Mouse (Mus musculus) cerebellum, adult 8-10 months (tissue): ENCODE data around the gene Sema3b.
"Not testable (repeated sequence)": the region's sequence is repeated elsewhere in the genome, so short reads cannot be mapped to it uniquely, and the experiment has no call there.

ENCODE experiments used
- DNase-seq: peaks from one replicate; pipeline ENCODE4 v3.0.0; 2022

Sema3b gene

DNA sequence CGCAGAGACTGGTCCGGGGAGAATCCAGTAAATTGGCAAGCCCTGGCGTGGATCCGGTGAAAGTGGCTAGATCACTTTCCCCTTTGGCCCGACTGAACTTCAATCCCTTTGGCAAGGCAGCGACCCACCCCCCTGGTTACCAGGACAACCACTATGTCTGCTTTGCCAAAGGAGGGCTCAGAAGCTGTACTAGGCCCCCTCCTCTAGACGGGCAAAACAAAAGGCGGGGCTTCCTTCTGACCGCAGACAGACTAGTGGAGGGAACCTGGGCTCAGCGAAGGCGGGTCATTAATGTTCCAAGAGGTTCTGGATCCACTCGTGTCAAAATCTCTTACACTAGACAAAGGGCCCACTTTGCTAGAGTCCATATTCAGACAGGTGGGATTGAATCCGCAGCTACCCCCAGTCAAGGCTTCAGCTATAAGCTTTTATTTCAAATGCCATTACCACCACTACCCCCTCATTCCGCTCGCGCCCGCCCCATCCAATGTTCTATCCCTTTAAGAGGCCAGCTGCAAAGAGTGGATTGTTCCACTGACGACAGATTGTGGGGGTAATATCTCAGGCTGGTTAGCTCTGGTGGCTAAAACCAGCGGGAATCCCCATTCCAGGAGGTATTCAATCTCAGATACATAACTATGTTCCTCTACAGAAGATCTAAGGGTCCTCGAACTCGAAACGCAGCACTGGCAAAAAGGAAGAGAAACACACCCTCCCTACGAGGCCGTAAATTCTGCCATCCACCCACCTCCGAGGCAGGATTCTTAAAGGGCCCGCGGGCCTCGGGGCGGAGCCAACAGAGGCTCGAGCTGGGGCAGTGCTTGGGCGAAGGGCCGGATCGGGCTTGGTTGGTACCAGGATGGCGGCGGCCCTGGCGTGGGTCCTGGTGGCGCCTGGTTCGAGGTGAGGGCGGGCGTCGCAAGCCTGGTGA is 40.4 kb downstream of the Sema3b start:
- DNase-seq: peak; percentile 77

DNA sequence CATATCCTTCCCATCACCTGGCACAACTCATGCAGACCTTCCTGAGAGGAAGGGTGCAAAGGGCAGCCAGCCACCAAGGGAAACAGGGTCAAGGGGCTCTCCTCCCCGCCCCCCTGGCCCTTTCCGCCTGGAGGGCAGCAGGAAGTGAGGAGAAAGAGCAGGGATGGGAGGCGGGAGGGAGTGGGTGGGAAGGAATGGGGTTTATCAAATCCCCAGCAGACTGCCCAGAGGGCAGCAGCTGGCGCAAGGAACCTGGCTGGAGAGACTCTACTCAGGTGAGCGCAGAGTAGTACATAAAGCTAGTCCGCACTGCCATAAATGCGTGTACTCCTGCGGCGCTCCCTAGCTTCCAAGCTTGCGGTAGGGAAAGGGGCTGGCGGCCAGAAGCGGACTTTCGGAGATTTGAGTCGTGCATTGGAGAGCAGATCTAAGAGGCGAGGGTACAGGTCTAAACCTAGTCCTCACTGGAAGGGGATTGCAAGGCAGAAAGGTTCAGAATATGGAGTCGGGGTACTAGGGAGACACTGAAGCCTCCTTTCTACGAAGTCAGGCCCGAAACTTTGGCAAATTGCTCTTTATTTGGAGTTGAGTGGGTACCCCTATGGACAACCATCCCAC is 41.2 kb downstream of the Sema3b start, which contains the start of gene Hyal2:
Gene Hyal2, plus strand, starts transcription at position 244 of the 618 bp plus-strand sequence.
- DNase-seq: no peak

DNA sequence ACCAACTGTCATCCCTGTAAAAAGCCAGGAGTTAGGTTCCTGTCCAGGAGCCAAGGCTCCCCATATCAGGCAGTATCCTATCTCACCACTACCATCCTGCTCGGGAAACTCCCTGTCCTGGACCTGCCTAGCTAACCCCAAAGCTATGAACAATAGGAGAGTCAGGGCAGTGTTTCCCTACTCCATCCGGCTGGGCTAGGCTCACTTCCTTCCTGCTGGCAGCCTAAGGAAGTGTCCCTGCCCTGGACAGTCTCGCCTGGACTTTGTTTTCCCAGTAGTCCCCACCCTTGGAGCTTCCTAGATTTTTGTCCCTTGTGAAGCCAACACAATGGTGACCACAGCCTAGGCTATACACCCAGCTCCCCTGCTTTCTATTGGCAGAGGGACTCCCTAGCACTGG is 42.2 kb downstream of the Sema3b start:
- no peak for DNase-seq

DNA sequence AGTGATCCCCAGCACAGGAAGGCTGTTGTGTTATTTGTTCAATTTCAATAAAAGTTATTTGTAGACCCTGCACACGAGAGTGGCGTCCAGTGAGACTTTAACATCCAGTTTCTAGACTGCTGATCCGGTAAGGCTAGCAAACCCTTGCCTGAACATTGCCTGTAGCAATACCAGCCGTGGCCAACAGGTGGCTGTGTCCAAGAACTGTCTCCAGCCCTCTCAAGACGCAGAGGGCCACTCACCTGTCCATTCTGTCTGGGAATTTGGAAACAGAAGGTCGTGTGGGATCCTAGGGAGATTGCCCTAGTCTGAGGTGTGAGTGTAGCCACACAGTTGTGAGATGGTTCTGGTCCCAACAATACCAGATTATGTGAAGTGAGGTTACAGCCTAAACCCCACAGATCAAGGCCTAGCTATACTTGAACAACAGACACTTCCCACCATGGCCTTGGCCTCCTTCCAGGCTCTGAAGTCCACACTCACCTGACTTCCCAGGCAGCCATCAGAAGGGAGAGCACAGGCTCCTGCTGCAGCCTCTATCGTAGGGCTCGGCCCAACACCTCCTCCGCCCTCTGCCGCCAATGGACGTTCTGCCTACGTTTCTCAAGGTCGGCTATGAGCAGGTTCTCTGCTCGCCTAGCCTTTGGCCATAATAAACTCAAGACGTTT is 42.9 kb downstream of the Sema3b start:
- peak; percentile 74 for DNase-seq

DNA sequence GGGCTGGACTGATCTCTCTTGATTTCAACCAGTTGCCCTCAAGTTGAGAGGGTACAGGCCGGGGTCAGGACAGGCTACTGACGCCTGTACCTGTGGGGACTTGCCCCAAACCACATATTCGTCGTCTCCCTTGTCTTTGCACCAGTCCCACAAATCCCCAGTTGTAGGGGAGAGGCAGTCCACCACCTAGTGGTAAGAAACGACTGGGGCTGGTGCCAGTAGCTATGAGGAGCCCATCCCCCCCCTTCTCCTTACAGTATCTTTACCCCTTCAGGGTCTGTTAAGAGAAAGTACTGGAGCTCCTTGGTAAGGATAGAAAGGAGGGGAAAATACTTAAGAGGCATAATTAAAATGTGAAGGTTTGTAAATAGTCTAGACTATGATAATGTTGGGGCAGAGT is 43.5 kb downstream of the Sema3b start:
- DNase-seq: not testable (repeated sequence)

- DNase-seq: peak; percentile 91
These were observed 45.9 kb downstream of the Sema3b start, which contains the start of gene Tusc2 for GRCm38 (mm10) chr9:107563029-107563581. Tusc2 (plus strand) TSS chr9:107563255.

GRCm38 (mm10) chr9:107556346-107556745 is 52.7 kb downstream of the Sema3b start:
- DNase-seq: no peak

GRCm38 (mm10) chr9:107555701-107556100 is 53.3 kb downstream of the Sema3b start:
- DNase-seq: no peak

DNA sequence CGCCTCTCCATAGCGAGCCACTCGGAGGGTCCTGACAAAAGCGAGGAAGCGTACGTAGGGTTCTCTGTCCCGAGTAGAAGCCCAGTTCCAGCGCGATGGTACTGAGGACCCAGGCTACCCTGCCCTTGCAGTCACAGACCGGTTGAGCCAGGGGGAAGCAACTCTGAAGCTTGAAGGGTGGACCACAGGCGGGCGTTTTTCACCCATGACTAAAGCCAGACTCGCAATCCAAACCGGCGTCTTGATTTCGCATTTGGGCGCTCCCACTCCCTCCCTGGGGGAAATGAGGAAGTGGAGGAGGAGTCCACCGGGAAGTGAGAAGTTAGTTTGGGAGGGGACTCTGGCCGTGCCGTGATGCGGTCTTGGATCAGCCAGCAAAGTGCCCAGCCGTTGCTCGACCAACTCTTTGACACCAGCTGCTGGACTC is 54.0 kb downstream of the Sema3b start:
- DNase-seq: no peak

DNA sequence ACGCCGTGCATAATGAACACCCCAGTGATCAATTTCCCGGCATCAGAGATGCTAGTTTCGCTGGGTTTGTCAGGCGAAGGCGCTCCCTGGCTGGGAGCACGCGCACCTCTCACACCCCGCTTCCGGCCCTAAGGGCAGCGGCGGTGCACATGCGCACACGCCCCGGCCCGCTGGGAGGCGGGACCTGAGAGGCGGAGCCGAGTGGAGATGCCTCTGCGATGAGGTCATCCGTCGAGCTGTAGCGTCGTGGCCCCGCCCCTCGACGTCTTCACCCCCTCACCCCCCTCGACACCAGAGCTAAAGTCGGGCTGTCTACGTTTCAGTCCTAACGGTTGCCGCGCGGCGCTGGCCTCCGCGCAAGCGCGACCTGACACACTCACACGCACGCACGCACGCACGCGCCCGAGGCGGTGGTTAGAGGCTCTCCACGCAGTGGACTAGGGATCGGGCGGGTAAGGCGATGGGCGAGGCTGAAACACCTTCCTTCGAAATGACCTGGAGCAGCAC is 54.7 kb downstream of the Sema3b start:
- DNase-seq: peak; percentile 92

DNA sequence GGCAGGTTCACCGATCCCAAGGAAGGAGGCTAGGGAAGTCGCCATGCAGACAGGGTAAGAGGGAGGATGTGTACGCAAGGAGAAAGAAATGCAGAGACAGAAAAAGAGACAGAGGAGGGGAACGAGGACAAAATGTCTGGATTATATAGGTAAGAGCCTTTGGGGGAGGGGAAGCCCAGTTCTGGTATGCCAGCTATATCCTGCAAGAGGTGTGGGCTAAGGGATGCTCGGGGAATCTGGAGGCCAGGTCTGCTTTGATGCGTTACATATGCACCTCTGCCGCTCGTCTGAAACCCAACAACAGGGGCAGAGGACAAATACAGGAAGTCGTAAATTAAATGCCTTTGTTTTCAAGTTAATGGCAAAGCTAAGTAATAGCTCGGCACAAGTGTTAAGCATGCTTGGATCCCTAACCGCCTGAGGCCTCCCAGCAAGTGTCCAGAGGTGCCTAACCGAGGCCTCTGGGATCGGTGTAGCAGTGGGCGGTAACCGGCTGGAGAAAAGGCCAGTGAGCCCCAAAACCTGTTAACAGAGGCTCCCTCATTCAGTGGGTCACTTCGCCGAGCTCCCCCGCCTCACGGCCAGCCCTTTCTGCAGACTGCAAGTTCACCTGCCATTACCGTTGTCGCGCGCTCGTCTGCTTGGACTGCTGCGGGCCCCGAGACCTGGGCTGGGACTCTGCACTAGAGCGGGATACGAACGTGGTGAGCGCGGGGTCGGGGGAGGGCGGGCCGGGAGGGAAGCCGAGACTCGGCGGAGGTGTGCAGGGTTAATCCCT is 55.3 kb downstream of the Sema3b start:
- no peak for DNase-seq

DNA sequence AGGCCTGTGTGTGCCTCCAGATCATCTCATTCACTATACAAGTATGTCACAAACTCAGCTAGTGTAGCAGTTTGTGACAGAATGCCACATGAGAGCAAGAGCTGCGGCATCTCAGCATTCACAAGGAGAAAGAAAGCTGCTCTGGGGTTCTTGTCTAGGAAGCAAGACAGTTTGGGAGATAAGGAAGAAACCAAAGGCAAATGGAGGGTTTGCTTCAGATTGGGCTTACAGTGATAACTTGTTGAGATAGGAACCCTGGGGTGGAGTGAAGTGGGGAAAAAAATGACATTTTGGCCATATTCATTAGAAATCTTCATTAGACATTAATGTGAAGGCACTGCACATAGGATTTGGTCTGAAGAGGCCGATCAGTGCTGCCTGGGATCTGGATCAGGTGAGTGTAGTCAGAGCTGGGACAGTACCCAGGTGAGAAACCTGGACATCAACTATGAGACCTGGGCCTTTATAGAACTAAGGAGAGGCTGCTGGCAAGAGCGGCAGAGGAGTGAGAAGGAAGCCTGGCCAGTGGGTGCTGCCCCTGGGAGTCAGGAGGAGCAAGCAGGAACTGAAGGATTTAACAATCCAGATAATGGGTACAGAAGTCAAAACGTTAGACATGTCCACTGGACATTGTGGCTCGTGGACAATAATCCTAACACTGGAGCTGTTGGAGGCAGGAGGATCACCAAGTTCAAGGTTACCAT is 56.2 kb downstream of the Sema3b start:
- no peak for DNase-seq

DNA sequence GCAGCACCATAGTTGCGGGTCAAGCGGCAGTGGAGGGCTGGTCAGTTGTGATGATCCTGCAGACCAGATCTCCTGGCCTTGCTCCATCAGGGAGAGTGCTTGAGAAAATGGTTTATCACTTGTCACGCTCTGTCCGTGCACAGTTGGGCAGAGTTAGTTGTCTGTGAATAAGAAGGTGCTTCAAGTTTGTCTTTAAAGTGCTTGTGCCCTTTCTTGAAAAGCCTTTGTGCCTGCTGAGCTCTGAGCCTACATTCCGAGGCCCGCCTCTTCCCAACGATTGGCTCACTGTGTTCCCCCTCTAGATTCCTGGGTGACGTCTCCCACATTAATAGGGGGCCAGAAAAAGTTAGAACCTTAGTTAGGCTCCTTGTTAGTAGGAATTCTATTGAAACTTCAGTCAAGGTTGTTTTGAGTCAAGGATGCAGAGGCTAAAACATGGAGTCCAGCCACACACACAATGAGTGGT is 57.1 kb downstream of the Sema3b start:
- DNase-seq: no peak

DNA sequence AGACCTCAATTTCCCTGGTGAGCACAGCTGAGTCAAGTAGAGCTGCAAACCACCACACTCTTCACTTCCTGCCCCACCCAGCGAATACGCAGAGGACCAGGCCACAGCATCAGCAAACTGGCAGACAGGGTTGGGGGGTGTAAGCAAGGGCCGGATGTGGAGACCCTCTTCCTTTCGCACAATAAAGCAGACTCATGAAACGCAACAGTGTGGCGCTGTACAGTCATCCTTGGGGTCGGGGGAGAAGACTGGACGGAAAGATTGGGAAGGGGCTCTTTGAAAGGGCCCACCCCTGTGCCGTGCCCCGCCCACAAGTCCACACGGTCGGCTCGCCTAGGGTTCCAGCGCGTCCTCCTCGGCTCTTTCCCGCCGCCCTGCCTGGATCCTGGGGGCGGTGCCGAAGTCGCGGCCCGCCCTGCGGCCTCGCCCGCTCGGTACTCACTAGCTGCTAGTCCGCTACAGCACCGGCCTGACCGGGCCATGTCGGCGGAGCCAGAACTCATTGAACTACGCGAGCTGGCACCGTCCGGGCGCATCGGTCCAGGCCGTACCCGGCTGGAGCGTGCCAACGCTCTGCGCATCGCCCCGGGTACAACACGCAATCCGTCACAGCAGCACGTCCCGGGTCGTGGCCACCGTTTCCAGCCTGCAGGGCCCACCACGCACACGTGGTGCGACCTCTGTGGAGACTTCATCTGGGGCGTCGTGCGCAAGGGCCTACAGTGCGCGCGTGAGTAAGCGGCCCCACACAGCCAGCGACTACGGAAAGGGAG is 57.7 kb downstream of the Sema3b start, which contains the start of gene Rassf1:
Gene Rassf1, plus strand, starts transcription at position 439 of the 773 bp plus-strand sequence.
- DNase-seq: no peak

DNA sequence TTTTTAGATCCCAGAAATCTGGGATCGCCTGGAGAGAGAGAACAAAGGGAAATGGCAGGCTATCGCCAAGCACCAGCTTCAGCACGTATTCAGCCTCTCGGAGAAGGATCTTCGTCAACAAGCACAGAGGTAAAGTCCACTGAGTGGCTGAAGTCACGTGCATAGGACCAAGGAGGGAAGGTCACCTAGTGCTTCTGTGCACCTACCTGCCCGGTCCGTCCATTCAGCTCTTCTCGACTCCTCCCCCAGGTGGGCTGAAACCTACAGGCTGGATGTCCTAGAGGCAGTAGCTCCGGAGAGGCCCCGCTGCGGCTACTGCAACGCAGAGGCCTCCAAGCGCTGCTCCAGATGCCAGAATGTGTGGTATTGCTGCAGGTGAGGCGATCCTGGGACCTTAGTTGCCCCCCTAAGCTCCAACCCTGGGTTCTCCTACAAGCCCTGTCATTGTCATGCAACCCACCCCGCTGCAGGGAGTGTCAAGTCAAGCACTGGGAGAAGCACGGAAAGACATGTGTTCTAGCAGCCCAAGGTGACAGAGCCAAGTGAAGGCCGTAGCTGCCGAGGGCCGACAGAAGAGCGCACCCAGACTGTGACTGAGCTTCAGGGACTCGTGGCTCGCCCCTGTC is 58.4 kb downstream of the Sema3b start:
- no peak for DNase-seq

DNA sequence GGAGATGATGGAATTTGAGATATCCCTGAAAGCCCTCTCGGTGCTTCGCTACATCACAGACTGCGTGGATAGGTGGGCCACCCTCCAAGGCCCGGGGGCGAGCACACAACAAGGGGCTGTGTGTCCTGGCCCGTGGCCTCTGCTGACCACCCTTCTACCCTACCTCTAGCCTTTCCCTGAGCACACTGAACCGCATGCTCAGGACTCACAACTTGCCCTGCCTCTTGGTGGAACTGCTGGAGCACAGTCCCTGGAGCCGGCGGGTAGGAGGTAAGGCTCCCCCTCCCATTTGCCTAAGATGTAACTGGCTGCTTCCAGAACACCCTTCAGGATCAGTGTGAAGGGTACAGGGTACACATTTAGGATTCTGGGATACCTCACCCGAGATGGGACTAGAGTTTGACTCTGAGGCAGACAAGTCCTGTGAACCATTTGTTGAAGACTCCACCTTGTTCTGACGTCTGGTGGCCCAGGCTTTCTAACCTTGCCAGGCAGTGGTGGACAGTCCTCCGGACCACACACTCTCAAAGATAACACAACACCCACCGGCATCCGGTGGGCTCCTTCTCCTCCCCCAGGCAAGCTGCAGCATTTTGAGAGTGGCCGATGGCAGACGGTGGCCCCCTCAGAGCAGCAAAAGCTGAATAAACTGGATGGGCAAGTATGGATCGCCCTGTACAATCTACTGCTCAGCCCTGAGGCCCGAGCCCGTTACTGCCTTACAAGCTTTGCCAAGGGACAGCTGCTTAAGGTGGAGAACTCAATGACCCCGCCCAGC is 59.5 kb downstream of the Sema3b start:
- DNase-seq: no peak

GRCm38 (mm10) chr9:107548820-107549219 is 60.2 kb downstream of the Sema3b start:
- no peak for DNase-seq

DNA sequence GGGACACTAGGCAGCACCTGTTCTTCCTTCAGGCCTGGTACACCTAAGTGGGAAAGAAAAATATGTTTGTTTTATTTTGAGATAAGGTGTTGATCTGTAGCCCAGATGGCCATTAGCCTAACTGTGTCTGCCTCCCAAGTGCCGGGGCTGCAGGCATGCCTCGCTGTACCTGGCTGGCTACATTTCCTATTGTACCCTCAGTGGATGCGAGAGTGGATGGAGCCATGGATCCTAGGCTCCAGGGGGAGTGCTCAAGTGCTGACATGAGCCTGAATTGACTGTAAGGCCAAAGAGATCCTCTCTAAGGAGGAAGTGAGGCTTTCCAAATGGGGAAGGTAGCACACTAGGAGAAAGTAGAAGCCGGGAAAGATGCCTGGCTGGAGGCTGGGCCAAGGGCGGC is 61.1 kb downstream of the Sema3b start:
- DNase-seq: no peak
